Mouse (Mus musculus) c-Kit-positive CD71-positive TER-119-positive erythroid progenitor cells, embryonic 14.5 days (primary cell): ENCODE data around the gene Rtf2.

ENCODE experiments used
- DNase-seq: peaks from one replicate; pipeline ENCODE4 v3.0.0-alpha.2; 2013; ENCODE audit warnings: low spot score

The Rtf2 gene

GRCm38 (mm10) chr2:172439843-172440639 is at the start of gene Rtf2:
Rtf2 (plus strand) TSS chr2:172440556.
- DNase-seq: peak; percentile 97

GRCm38 (mm10) chr2:172392041-172392521 is 48.3 kb upstream of the Rtf2 start:
- DNase-seq: no peak

GRCm38 (mm10) chr2:172393391-172394051 is 46.8 kb upstream of the Rtf2 start, which contains the start of gene Cass4:
Cass4 (plus strand) TSS chr2:172393794.
- no peak for DNase-seq

DNA sequence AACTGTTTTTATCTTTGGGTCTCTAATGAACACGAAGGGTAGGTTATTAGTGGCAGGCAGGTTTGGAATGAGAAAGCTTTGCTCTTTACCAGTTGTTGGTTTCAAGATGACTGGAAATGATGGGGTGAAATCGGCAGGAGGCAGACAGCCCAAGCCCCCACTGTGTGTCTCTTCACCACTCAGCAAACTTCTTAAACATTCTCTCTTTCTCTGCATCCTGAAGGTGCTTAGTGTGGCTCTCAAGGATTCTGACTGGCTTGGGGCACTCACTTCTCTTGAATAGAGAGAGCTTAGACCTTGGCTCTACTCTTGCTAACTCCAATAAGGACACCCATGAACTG is 46.3 kb upstream of the Rtf2 start:
- DNase-seq: no peak

DNA sequence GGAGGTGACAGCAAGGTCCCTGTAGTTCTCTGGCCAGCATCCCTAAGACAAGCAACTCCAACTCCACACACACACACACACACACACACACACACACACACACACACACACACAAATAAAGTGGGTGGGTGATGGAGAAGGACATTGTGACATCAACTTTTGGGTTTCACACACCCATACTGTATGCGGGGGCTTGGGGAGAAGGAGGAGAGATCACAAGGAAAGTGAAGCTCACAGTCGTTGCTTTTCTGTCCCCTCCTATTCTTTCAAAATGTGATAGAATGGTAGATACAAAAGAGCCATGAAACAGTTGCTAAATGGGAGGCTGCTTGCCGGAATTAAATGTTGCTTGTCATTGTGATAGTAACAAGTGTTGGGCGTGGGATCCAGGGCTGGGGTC is 45.7 kb upstream of the Rtf2 start:
- DNase-seq: no peak

- no peak for DNase-seq
These were observed 44.4 kb upstream of the Rtf2 start for GRCm38 (mm10) chr2:172395961-172396360.

DNA sequence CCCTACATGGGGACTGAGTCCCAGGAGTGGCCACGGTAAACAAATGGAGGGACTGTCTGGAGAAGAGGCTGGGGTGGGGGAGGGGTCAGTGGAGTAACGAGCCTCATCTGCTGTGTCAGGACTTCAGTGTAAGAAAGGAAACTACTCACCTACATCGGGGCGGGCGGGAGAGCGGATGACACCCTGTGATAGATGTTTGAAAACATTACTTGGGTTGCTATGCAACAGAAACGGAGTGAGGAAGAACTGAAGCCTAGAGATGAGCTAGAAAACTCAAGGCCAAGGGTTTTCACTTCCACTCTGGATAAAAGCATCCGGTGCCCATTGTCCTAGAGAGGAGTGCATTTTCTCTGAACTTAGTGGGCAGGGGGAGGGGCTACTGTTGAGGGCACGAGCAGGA is 40.5 kb upstream of the Rtf2 start:
- DNase-seq: no peak

DNA sequence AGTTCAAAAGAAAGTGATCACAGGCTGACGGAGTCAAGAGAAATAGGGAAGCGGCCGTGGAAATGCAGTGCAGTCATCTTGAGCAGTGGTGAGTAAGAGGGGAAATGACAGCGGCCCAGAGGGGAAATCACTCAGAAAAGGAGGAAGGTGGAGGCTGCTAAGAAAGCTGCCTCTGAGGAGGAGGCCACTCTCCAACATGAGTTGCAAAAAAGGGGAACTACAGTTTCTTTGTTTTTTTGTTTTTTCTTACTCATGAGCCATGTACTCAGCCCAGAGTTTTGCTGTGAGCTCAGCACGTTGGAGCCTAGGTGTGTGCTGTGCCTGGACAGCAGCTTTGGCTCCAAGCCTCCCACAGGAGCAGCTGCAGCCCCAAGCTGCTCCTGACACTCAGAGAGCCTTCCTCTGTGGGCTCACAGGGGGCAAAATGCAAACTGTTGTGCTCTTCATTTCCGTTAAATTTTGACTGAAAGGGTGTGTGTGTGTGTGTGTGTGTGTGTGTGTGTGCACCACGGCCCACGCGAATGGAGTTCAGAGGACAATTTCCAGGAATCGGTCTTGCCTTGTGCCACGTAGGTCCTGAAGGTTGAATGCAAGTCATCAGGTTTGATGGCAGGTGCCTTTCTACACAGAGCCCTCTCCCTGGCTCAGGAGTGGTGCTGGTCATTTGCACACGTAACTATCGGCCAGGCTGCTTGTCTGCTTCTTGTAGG is 39.1 kb upstream of the Rtf2 start:
- peak; percentile 13 for DNase-seq

GRCm38 (mm10) chr2:172404239-172404638 is 36.1 kb upstream of the Rtf2 start:
- DNase-seq: no peak

DNA sequence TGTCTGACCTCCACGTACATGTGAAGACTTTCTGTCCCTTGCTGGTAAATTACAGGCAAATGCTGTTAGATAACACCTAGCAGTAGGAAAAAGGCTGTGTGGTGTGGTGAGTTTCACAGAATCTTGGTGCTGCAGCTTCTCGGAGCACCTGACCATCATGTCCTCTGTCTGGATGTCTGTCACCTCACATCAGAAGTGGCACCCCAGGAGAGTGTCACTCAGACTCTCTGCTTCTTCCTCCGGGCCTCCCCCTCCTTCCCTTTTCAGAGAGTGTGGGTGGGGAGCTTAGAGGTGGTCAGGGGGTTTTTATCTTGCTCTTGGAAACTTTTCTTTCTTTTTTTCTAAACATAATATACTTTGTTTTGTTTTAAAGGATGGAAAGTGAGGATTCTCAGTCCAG is 35.3 kb upstream of the Rtf2 start:
- no peak for DNase-seq

DNA sequence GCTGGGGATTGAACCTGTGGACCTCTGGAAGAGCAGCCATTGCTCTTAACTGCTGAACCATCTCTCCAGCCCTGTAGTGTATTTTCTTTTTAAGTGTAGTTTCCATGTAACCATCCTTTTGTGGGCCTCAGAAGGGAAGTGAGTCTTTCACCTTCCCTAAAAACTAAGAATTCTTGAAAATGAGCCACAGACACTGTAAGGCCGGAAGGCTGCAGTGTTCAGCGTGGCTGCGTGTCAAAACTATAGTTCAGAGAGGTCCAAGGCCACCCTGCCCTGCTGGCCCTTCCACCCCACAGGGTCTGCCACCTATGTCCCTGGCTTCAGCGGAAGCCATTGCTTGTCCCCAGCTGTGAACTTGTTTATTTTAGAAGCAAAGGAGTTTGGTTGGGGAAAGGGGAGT is 34.2 kb upstream of the Rtf2 start:
- no peak for DNase-seq

DNA sequence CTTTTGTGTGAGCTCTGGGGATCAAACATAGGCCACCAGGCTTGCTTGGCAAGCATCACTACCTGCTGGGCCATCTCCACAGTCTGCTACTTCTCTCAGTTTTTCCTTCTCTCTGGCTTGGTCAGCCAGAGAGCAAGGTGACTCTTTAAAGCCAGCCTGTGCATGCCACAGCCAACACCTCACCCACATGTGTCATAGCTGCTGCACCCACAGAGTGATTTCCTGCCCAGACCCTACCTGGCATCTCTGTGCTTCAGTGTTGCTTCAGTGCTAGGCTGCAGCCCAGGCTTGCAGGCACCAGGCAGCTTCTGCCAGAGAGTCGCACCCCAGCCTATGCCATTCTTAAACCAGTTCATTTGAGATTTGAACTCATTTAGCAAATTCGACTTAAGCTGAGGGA is 32.9 kb upstream of the Rtf2 start:
- DNase-seq: no peak

DNA sequence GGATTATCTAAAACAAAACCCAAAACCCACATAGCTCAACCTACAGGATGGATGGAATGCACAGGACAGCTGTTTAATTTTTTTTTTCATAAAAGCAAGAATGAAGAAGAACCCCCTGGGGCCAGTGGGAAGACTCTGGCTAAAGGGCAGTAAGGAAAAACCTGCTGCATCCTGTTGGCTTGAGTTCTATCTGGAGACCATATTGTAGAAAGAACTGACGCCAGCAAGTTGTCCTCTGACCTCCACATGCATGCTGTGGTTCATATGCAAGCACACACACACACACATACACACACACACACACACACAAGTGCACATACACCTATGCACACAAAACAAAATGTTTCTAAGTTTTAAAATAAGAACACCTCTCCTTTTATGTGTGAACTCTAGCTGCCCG is 29.7 kb upstream of the Rtf2 start:
- DNase-seq: no peak

DNA sequence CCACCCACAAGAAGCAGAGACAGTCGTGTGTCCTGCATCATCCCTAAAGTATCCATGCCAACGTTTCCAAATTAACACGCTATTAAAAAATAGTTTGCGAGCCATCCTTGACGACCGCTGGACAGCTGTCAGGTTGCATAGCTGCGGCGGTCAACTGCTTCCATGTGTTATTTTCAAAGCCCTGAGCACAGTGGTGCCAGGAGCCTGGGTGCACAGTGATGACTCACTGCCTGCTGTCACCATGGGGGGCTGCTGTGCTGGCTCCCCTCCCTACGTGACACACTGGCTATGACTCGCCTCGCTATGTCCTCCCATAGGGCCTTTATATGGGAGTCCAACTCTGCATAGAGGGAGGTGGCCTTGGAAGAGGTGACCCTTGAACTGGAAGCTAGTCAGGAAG is 29.3 kb upstream of the Rtf2 start:
- DNase-seq: no peak

- DNase-seq: no peak
These were observed 27.9 kb upstream of the Rtf2 start for GRCm38 (mm10) chr2:172412454-172412853.

DNA sequence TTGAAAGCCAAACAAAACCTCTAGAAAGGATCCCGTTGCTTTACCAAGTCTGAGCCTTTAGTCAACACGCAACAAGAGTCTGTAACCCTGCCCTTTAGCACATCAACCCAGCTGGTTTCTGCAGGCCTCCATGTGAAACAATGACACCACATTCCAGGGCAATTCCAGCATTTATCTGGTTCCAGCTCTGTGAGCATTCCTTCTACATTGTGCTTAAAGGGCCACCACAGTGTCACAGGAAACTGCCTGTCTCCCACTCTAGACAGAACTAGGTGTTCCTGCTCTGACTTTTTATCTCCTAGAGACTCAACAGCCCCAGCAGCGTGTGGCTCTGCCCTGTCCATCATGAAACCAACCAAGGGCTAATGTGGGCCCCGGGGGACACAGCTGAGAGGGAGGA is 27.1 kb upstream of the Rtf2 start:
- no peak for DNase-seq

DNA sequence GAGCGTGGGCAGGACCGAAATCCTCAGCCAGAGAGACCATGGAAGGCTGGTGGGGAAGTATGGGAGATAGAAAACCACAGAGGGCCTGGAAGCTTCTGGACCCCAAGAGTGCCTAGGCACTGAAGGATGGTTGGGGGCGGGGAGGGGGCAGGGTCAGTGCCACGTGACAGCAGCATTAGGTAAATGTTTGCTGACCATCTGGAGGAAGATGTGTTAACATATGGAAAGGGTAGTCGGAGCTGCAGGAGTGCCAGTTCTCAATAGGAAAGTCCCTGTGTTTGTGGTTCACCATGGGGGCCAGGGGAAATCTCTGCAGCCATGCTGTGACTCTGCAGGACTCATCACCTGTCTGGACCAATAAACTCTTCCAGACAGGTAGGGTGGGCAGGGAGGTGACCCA is 26.5 kb upstream of the Rtf2 start:
- no peak for DNase-seq

DNA sequence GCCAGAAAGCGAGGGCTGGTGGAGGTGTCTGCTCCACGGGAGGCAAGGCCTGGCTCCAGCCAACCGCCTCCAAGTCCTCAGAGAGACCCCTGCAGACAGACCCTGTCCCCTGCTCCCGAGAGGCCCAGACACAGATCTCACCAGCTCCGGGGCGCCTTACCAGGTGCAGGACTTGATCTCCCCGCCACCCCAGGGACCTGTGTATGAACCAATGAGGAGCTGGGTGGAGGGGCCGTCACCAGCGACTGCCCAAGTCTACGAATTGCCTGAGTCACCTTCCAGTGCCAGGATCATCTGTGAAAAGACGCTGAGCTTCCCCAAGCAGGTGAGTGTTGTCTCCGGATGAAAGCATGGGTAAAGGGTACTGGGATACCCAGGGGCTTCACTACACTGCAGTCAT is 24.1 kb upstream of the Rtf2 start:
- no peak for DNase-seq

DNA sequence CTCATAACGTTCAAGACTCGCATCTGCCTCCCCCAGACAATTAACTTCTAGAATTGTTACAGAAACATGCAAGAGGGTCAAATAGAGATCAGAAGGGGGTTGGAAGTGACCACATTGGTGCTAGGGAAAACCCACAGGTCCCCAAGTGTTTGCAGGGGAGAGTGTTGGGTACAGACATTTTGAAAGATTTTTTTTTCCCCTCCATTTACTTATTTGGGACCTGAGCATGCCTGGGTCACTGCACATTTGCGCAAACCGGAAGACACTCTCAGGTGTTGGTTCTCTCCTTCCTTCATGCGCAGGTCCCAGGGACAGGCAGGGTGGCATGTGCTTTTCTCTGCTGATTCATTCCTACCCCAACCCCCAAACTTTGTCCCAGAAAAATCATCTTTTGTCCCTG is 23.5 kb upstream of the Rtf2 start:
- DNase-seq: no peak

- no peak for DNase-seq
These were observed 22.1 kb upstream of the Rtf2 start for GRCm38 (mm10) chr2:172418208-172418607.

DNA sequence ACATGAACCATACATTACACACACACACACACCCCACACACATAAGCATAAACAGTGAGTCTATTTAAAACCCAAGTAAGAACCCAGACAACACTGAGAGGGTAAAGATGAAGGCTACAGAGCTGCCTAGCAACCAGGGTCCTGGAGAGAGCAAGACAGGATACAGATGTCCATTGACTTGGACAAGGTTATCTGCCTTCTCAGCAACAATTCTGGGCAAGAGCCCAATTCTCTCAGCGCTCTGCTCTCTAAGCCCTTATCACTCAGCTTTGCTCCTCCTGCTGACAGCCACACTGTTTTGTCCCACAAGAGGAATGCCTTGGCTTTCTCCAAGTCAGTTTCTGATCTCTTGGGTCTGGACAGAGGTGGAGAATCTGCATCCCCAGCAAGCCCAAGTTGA is 9.7 kb upstream of the Rtf2 start:
- DNase-seq: no peak

- DNase-seq: no peak
These were observed 6.6 kb upstream of the Rtf2 start for GRCm38 (mm10) chr2:172433746-172434145.

GRCm38 (mm10) chr2:172437371-172437952 is 2.9 kb upstream of the Rtf2 start:
- DNase-seq: no peak
